Mouse (Mus musculus): ENCODE measurements around the gene Kcnk13. TPM values are rescaled to one million over a fixed set of nuclear protein-coding genes. Genes with fewer than 3 reads are reported as not detected.

The Kcnk13 gene
- polyA plus RNA-seq, 1 experiment from 2014 or later, result 1.5 TPM

GRCm38 (mm10) chr12:100026715-100027245 lies 62.5 kb downstream of the Kcnk13 start:
- Histone ChIP-seq H3K4me2 (replicated peaks) (no peak overlapping the region), H3K9ac (no peak overlapping the region), H3K27me3 (no peaks in the 10 kb centered on the region), H3K4me3 (no peak overlapping the region), H3K9me3 (no peaks in the 10 kb centered on the region), H3K4me1 (no peaks in the 10 kb centered on the region), H3K27ac (no peak overlapping the region), H3K36me3 (no peaks in the 10 kb centered on the region)
- ATAC-seq (ENCODE audit: insufficient number of reproducible peaks, insufficient read depth, low FRiP score, low TSS enrichment), result no peak
- 77% methylated on average over 7 of the region's 7 CpGs for WGBS

DNA sequence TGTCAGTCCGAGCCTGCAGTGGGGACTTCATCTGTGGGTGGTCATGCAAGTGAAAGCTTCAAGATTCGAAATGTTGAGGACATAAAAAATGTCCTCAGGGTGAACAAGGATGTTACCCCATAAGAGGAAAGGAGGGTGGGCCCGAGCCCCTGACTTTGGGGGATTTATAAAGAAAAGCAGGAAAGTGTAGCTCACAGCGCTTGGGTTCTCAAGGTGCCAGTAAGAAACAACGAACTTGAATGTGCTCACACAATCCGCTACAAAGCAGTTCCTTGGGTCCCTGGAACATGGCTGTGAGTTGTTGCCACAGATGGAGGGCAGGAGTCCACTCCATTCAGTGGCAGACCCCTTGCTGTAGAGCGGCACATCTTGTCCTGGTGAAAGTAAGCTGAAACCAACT lies 63.0 kb downstream of the Kcnk13 start:
- Histone ChIP-seq H3K27ac (no peak overlapping the region), H3K9me3 (no peaks in the 10 kb centered on the region), H3K4me2 (replicated peaks) (no peak overlapping the region), H3K4me3 (no peak overlapping the region), H3K36me3 (no peaks in the 10 kb centered on the region), H3K9ac (no peak overlapping the region), H3K27me3 (no peaks in the 10 kb centered on the region), H3K4me1 (no peaks in the 10 kb centered on the region)
- 75% methylated on average over 7 of the region's 7 CpGs for WGBS
- no peak for ATAC-seq (ENCODE audit: insufficient number of reproducible peaks, insufficient read depth, low FRiP score, low TSS enrichment)

DNA sequence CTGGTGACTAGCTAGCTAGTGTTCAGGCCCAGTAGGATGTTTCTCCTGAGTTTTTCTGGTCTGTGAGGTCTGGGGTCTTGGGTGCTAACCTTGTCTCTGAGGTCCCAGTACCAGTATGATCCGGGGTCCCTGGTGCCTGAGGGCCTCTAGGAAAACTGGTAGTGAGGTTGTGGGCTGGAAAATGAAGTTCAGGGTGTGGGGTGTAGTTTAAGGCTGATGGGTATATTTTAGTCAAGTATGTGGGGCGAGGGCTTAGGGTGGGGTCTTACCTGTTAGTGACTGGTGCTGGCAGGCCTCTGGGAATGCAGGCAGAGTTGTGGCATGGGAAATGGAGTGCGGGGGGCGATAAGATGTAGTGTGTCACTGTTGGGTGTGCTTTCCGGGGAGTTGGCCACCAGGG lies 67.4 kb downstream of the Kcnk13 start:
- Histone ChIP-seq H3K4me1 (no peaks in the 10 kb centered on the region), H3K9me3 (no peaks in the 10 kb centered on the region), H3K4me2 (replicated peaks) (no peak overlapping the region), H3K27ac (no peak overlapping the region), H3K4me3 (no peak overlapping the region), H3K36me3 (no peaks in the 10 kb centered on the region), H3K27me3 (no peaks in the 10 kb centered on the region), H3K9ac (no peak overlapping the region)
- 83% methylated on average over 5 of the region's 5 CpGs for WGBS
- ATAC-seq (ENCODE audit: insufficient number of reproducible peaks, insufficient read depth, low FRiP score, low TSS enrichment), result no peak

DNA sequence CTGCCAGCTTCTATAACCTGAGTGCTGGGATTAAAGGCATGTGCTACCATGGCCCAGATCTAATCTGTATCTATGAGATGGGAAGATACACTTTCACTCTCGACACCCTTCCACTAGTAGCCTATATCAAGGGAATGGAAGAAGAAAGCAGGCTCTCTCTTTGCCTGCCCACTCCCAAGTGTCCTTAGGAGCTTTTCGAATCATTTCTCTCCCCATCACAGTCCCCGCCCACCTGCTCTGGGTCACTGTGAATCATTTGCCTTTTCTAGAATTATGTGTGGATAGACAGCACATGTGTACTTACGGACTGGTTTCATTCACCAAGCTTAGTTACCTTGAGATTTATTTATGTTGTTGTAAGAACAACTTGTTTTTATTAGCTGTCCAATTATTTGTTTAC lies 68.2 kb downstream of the Kcnk13 start:
- no peaks in the 10 kb centered on the region for H3K36me3 ChIP-seq
- no peak overlapping the region for H3K27ac ChIP-seq
- H3K4me3 ChIP-seq, result no peak overlapping the region
- no peaks in the 10 kb centered on the region for H3K9me3 ChIP-seq
- H3K27me3 ChIP-seq, result no peaks in the 10 kb centered on the region
- H3K4me1 ChIP-seq, result no peaks in the 10 kb centered on the region
- H3K9ac ChIP-seq, result no peak overlapping the region
- ATAC-seq (ENCODE audit: insufficient number of reproducible peaks, insufficient read depth, low FRiP score, low TSS enrichment), result no peak
- H3K4me2 ChIP-seq (replicated peaks), result no peak overlapping the region
- 83% methylated on average over 4 of the region's 4 CpGs for WGBS

- WGBS, result 90% methylated on average over 5 of the region's 5 CpGs
- no peak for ATAC-seq (ENCODE audit: insufficient number of reproducible peaks, insufficient read depth, low FRiP score, low TSS enrichment)
- H3K9ac ChIP-seq, result no peak overlapping the region
- H3K27ac ChIP-seq, result no peak overlapping the region
- no peak overlapping the region for H3K4me3 ChIP-seq
- no peak overlapping the region for H3K4me2 ChIP-seq (replicated peaks)
- no peaks in the 10 kb centered on the region for H3K4me1 ChIP-seq
- no peaks in the 10 kb centered on the region for H3K9me3 ChIP-seq
- H3K27me3 ChIP-seq, result no peaks in the 10 kb centered on the region
- no peaks in the 10 kb centered on the region for H3K36me3 ChIP-seq
These were observed 74.5 kb downstream of the Kcnk13 start for GRCm38 (mm10) chr12:100038741-100039262.

- H3K4me3 ChIP-seq, result no peak overlapping the region
- no peaks in the 10 kb centered on the region for H3K36me3 ChIP-seq
- H3K9ac ChIP-seq, result no peak overlapping the region
- 76% methylated on average over 8 of the region's 8 CpGs for WGBS
- no peaks in the 10 kb centered on the region for H3K4me1 ChIP-seq
- no peak overlapping the region for H3K4me2 ChIP-seq (replicated peaks)
- no peak for ATAC-seq (ENCODE audit: insufficient number of reproducible peaks, insufficient read depth, low FRiP score, low TSS enrichment)
- H3K27me3 ChIP-seq, result no peaks in the 10 kb centered on the region
- H3K27ac ChIP-seq, result no peak overlapping the region
- no peaks in the 10 kb centered on the region for H3K9me3 ChIP-seq
These were observed 77.8 kb downstream of the Kcnk13 start for GRCm38 (mm10) chr12:100042116-100042515.

DNA sequence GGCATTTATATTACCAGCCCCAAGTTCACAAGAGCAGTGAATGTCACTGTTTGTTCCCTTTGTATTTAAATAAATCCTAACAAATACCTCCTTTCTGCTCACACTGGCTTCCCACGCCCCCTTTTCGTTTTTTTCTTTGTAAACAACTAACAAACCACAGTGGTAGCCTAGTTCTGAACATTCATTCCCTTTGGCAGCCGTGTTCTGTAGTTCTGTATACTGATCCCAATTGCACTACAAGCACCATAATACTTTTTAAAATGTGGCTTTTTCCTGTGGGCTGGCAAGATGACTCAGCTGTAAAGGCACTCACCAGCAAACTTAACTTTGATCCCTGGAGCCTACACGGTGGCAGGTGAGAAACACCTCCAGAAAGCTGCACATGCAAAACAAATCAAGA lies 80.4 kb downstream of the Kcnk13 start:
- Histone ChIP-seq H3K36me3 (no peaks in the 10 kb centered on the region), H3K4me1 (no peaks in the 10 kb centered on the region), H3K27me3 (no peaks in the 10 kb centered on the region), H3K27ac (no peak overlapping the region), H3K4me3 (no peak overlapping the region), H3K4me2 (replicated peaks) (no peak overlapping the region), H3K9me3 (no peaks in the 10 kb centered on the region), H3K9ac (no peak overlapping the region)
- WGBS, result 67% methylated on average over 4 of the region's 4 CpGs
- no peak for ATAC-seq (ENCODE audit: insufficient number of reproducible peaks, insufficient read depth, low FRiP score, low TSS enrichment)

DNA sequence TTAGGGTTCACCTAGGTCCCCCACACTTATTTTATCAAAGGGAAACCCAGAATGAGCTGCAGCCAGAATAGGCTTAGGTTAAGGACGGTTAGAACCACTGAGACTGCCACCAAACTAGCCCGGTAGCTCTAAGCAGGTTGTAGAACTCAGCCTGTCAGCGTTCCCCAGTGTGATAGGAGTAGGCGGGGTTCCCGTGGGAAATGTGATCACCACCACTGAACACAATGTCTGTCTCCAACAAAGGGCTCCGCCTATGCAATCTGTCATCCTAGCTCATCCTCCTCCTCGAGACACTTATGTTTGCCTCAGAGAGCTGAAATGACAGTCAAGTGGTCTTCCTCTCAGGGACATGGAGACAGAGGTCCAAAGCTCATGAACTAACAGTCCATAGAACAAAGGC lies 86.3 kb downstream of the Kcnk13 start:
- H3K27ac ChIP-seq, result no peak overlapping the region
- whole genome bisulfite sequencing, result 76% methylated on average over 7 of the region's 7 CpGs
- H3K9me3 ChIP-seq, result no peaks in the 10 kb centered on the region
- no peaks in the 10 kb centered on the region for H3K36me3 ChIP-seq
- H3K4me2 ChIP-seq (replicated peaks), result no peak overlapping the region
- no peaks in the 10 kb centered on the region for H3K27me3 ChIP-seq
- no peak for ATAC-seq (ENCODE audit: insufficient number of reproducible peaks, insufficient read depth, low FRiP score, low TSS enrichment)
- no peaks in the 10 kb centered on the region for H3K4me1 ChIP-seq
- no peak overlapping the region for H3K9ac ChIP-seq
- no peak overlapping the region for H3K4me3 ChIP-seq

DNA sequence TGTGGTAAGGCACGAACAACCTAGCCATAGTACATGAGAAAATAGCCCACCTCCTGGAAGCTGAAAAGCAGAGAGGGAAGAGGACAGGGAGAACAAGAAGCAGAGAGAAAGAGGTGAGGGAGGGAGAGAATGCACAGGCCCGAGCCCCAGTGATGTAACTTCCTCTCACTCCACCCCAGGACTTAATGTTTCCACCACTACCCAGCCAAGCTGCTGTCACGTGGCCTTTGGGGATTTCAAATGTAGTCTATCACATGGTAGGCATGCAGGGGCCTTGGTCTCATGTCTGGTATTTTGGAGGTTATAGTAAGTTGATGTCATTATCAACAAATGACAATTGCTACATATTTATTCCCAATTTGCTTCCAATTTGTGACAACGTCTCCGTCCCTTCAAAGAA lies 89.3 kb downstream of the Kcnk13 start:
- WGBS, result 83% methylated on average over 5 of the region's 5 CpGs

DNA sequence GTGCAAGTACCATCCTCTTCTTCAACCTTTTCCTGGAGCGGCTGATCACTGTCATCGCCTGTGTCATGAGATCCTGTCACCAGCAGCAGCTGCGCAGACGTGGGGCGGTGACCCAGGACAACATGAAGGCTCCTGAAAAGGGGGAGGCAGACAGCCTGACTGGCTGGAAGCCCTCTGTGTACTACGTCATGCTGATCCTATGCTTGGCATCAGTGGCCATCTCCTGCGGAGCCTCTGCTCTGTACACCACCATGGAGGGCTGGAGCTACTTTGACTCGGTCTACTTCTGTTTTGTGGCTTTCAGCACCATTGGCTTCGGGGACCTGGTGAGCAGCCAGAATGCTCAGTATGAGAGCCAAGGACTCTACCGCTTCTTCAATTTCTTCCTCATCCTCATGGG lies 96.8 kb downstream of the Kcnk13 start:
- Histone ChIP-seq H3K4me2 (replicated peaks) (no peak overlapping the region), H3K9me3 (no peaks in the 10 kb centered on the region), H3K9ac (no peak overlapping the region), H3K4me3 (no peak overlapping the region), H3K36me3 (no peaks in the 10 kb centered on the region), H3K27me3 (no peaks in the 10 kb centered on the region), H3K27ac (no peak overlapping the region), H3K4me1 (no peaks in the 10 kb centered on the region)
- WGBS, result 86% methylated on average over 10 of the region's 10 CpGs
- ATAC-seq (ENCODE audit: insufficient number of reproducible peaks, insufficient read depth, low FRiP score, low TSS enrichment), result no peak

More for the DNA sequence above, 89.3 kb downstream of the Kcnk13 start:
- Histone ChIP-seq H3K27ac (no peak overlapping the region), H3K36me3 (no peaks in the 10 kb centered on the region), H3K4me2 (replicated peaks) (no peak overlapping the region), H3K4me3 (no peak overlapping the region), H3K27me3 (no peaks in the 10 kb centered on the region), H3K9ac (no peak overlapping the region), H3K9me3 (no peaks in the 10 kb centered on the region), H3K4me1 (no peaks in the 10 kb centered on the region)
- no peak for ATAC-seq (ENCODE audit: insufficient number of reproducible peaks, insufficient read depth, low FRiP score, low TSS enrichment)

DNA sequence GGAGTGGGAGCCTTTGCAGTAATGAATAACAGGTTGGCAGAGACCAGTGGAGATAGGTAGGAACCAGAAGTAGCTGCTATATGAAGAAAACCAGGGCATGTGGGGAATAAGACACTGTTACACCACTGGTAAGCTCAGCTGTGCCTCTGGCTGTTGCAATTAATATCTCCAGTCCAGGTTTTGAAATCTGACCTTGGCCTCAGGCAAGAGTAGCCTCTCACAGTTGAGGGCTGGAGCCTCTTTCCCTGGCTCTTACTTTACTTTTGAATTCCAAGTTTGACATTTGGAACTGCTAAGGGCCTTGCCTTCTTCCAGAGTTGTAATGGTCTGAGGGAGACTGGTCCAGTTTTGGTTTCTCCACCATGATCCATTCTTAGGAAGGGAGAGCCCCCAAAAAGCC lies 97.5 kb downstream of the Kcnk13 start:
- Histone ChIP-seq H3K4me3 (no peak overlapping the region), H3K9me3 (no peaks in the 10 kb centered on the region), H3K4me1 (no peaks in the 10 kb centered on the region), H3K36me3 (no peaks in the 10 kb centered on the region), H3K27ac (no peak overlapping the region), H3K27me3 (no peaks in the 10 kb centered on the region), H3K4me2 (replicated peaks) (no peak overlapping the region), H3K9ac (no peak overlapping the region)
- no peak for ATAC-seq (ENCODE audit: insufficient number of reproducible peaks, insufficient read depth, low FRiP score, low TSS enrichment)

- H3K27ac ChIP-seq, result no peak overlapping the region
- 83% methylated on average over 3 of the region's 3 CpGs for WGBS
- H3K4me2 ChIP-seq (replicated peaks), result no peak overlapping the region
- ATAC-seq (ENCODE audit: insufficient number of reproducible peaks, insufficient read depth, low FRiP score, low TSS enrichment), result no peak
- no peak overlapping the region for H3K9ac ChIP-seq
- no peaks in the 10 kb centered on the region for H3K4me1 ChIP-seq
- H3K4me3 ChIP-seq, result no peak overlapping the region
- no peaks in the 10 kb centered on the region for H3K36me3 ChIP-seq
- H3K9me3 ChIP-seq, result no peaks in the 10 kb centered on the region
- no peaks in the 10 kb centered on the region for H3K27me3 ChIP-seq
These were observed 98.3 kb downstream of the Kcnk13 start for GRCm38 (mm10) chr12:100062584-100062983.

- 29% methylated on average over 3 of the region's 3 CpGs for WGBS
- Histone ChIP-seq H3K9me3 (no peaks in the 10 kb centered on the region), H3K36me3 (no peaks in the 10 kb centered on the region), H3K4me3 (no peak overlapping the region), H3K4me2 (replicated peaks) (no peak overlapping the region), H3K27ac (no peak overlapping the region), H3K9ac (no peak overlapping the region), H3K27me3 (no peaks in the 10 kb centered on the region), H3K4me1 (no peaks in the 10 kb centered on the region)
- ATAC-seq (ENCODE audit: insufficient number of reproducible peaks, insufficient read depth, low FRiP score, low TSS enrichment), result no peak
These were observed 100.8 kb downstream of the Kcnk13 start for GRCm38 (mm10) chr12:100065109-100065508.
